Mouse (Mus musculus) left cerebral cortex, postnatal 4 days (tissue): ENCODE measurements around the gene Hoxa5. TPM values are rescaled to one million over a fixed set of nuclear protein-coding genes. Genes with fewer than 3 reads are reported as not detected.
A peak's percentile ranks its signal among the peaks of the same experiment; 100 is the strongest.

Experiments used
- DNase-seq: peaks from one replicate; pipeline ENCODE4 v3.0.0-alpha.2; 2022
- intact Hi-C: fragments of 180-260 bp; cut with DNase I; formaldehyde crosslinking; loops from one replicate; pipeline ENCODE4 v1.15.1; 2025
- total RNA-seq, 2 experiments: library from RNA; stranded (reverse); gene quantifications; 2 replicates each; pipeline ENCODE4 v1.2.3; 2021

Gene Hoxa5
- total RNA-seq, 2 experiments from 2014 or later: not detected

- intact Hi-C loops: no loop called here
- peak; percentile 69 for DNase-seq
These were observed 36.1 kb upstream of the Hoxa5 start, which contains the start of gene Hoxa10 for GRCm38 (mm10) chr6:52240389-52241000. Hoxa10 (minus strand) TSS chr6:52240854.

- intact Hi-C loops: no loop called here
- no peak for DNase-seq
These were observed 35.4 kb upstream of the Hoxa5 start for GRCm38 (mm10) chr6:52239625-52240388.

- no peak for DNase-seq
- intact Hi-C loops: no loop called here
These were observed 34.6 kb upstream of the Hoxa5 start for GRCm38 (mm10) chr6:52238976-52239375.

- DNase-seq: no peak
- intact Hi-C loops: no loop called here
These were observed 33.8 kb upstream of the Hoxa5 start for GRCm38 (mm10) chr6:52238155-52238545.

- DNase-seq: no peak
- intact Hi-C loops: no loop called here
These were observed 33.2 kb upstream of the Hoxa5 start for GRCm38 (mm10) chr6:52237346-52238154.

GRCm38 (mm10) chr6:52236806-52237205 lies 32.4 kb upstream of the Hoxa5 start:
- intact Hi-C loops: no loop called here
- no peak for DNase-seq

- DNase-seq: no peak
- intact Hi-C loops: no loop called here
These were observed 31.5 kb upstream of the Hoxa5 start for GRCm38 (mm10) chr6:52235866-52236265.

GRCm38 (mm10) chr6:52235267-52235666 lies 30.9 kb upstream of the Hoxa5 start:
- no peak for DNase-seq
- intact Hi-C loops: no loop called here

GRCm38 (mm10) chr6:52234428-52235140 lies 30.2 kb upstream of the Hoxa5 start:
- no peak for DNase-seq
- intact Hi-C loops: no loop called here

- no peak for DNase-seq
- intact Hi-C loops: no loop called here
These were observed 29.4 kb upstream of the Hoxa5 start for GRCm38 (mm10) chr6:52233546-52234427.

- intact Hi-C loops: no loop called here
- no peak for DNase-seq
These were observed 28.7 kb upstream of the Hoxa5 start for GRCm38 (mm10) chr6:52232984-52233545.

- intact Hi-C loops: no loop called here
- no peak for DNase-seq
These were observed 28.2 kb upstream of the Hoxa5 start for GRCm38 (mm10) chr6:52232568-52232965.

GRCm38 (mm10) chr6:52231885-52232567 lies 27.6 kb upstream of the Hoxa5 start:
- intact Hi-C loops: no loop called here
- DNase-seq: no peak

- intact Hi-C loops: no loop called here
- DNase-seq: no peak
These were observed 26.3 kb upstream of the Hoxa5 start, which contains the start of gene Hoxa9 for GRCm38 (mm10) chr6:52230516-52231165. Hoxa9 (minus strand) TSS chr6:52231089.

- DNase-seq: no peak
- intact Hi-C loops: no loop called here
These were observed 25.4 kb upstream of the Hoxa5 start for GRCm38 (mm10) chr6:52229558-52230416.

GRCm38 (mm10) chr6:52228475-52229465 lies 24.4 kb upstream of the Hoxa5 start:
- no peak for DNase-seq
- intact Hi-C loops: no loop called here
